Mouse (Mus musculus) hindbrain, embryonic 14.5 days (tissue): Measurements from ENCODE around the gene Prss46. TPM values are rescaled to one million over a fixed set of nuclear protein-coding genes. Genes with fewer than 3 reads are reported as not detected.

Experiments
- ATAC-seq: fragments of 200-750 bp; cut with Nextera tagmentation; 2 replicates; pipeline ENCODE4 v1.8.0; 2017; ENCODE audit warnings: moderate number of reproducible peaks, mild to moderate bottlenecking, moderate TSS enrichment, moderate library complexity; ENCODE audit not compliant: low FRiP score
- DNase-seq: peaks from one replicate; pipeline ENCODE4 v3.0.0-alpha.2; 2015; ENCODE audit warnings: low spot score
- H3K27ac ChIP-seq: fragments of 300-500 bp; sonication (generic); 2 replicates; pipeline ENCODE4 v1.5.1; 2014; ENCODE audit warnings: mild to moderate bottlenecking, moderate library complexity
- H3K27me3 ChIP-seq: fragments of 300-500 bp; sonication (generic); 2 replicates; pipeline ENCODE4 v1.6.1; 2014; ENCODE audit warnings: mild to moderate bottlenecking, low read length, mixed read lengths; ENCODE audit not compliant: control insufficient read depth, insufficient read depth
- H3K36me3 ChIP-seq: fragments of 300-500 bp; sonication (generic); replicated peaks from 2 replicates; pipeline ENCODE4 v1.6.1; 2014; ENCODE audit not compliant: control insufficient read depth, insufficient read depth
- H3K4me1 ChIP-seq: fragments of 300-500 bp; sonication (generic); replicated peaks from 2 replicates; pipeline ENCODE4 v1.6.1; 2014; ENCODE audit warnings: antibody characterized with exemption, low read length, mixed read lengths; ENCODE audit not compliant: control insufficient read depth, insufficient read depth
- H3K4me2 ChIP-seq: fragments of 300-500 bp; sonication (generic); replicated peaks from 2 replicates; pipeline ENCODE4 v1.6.1; 2014; ENCODE audit warnings: mild to moderate bottlenecking, moderate library complexity
- H3K4me3 ChIP-seq: fragments of 300-500 bp; sonication (generic); replicated peaks from 2 replicates; pipeline ENCODE4 v1.5.1; 2014; ENCODE audit warnings: mild to moderate bottlenecking, low read length
- H3K9ac ChIP-seq: fragments of 300-500 bp; sonication (generic); 2 replicates; pipeline ENCODE4 v1.6.1; 2014
- H3K9me3 ChIP-seq: fragments of 300-500 bp; sonication (generic); 2 replicates; pipeline ENCODE4 v1.6.1; 2016; ENCODE audit warnings: low read length; ENCODE audit not compliant: control insufficient read depth
- WGBS: fragments of 180-500 bp; shearing (Covaris S2); extraction: QIAGEN DNeasy Blood & Tissue Kit; methylation state at CpG from one replicate; pipeline ENCODE4 v1.1.7; 2014; 5-methylcytosine and 5-hydroxymethylcytosine counted together
- polyA plus RNA-seq: library from polyadenylated mRNA; unstranded; fragments of >200 nt; fragmentation: Nextera tagmentation; extraction: Ambion mirVana; gene quantifications from 2 replicates; pipeline ENCODE4 v1.2.1, GENCODE M21; 2014

Prss46 gene
- polyA plus RNA-seq, 1 experiment from 2014 or later: not detected

- no peaks in the 10 kb centered on the region for H3K27me3 ChIP-seq
- H3K9me3 ChIP-seq: no peaks in the 10 kb centered on the region
- no peak overlapping the region for H3K4me3 ChIP-seq
- no peak for DNase-seq
- 66% methylated on average over 7 of the region's 7 CpGs for WGBS
- no peaks in the 10 kb centered on the region for H3K36me3 ChIP-seq
- H3K4me1 ChIP-seq: no peaks in the 10 kb centered on the region
- H3K27ac ChIP-seq: no peak overlapping the region
- no peak for ATAC-seq
- no peak overlapping the region for H3K9ac ChIP-seq
- no peak overlapping the region for H3K4me2 ChIP-seq
These were observed 18.5 kb upstream of the Prss46 start for GRCm38 (mm10) chr9:110825832-110826231.

- 83% methylated on average over 3 of the region's 3 CpGs for WGBS
- H3K4me2 ChIP-seq: no peak within 1 kb of the TSS
- ATAC-seq: no peak
These were observed 17.9 kb upstream of the Prss46 start, which contains the start of gene Prss43 for GRCm38 (mm10) chr9:110826390-110826789. TSS of gene Prss43 (plus strand) at chr9:110826690.

GRCm38 (mm10) chr9:110833021-110833420 lies 11.3 kb upstream of the Prss46 start:
- 74% methylated on average over 5 of the region's 5 CpGs for WGBS
- DNase-seq: no peak

More at GRCm38 (mm10) chr9:110826390-110826789, 17.9 kb upstream of the Prss46 start, which contains the start of gene Prss43:
- H3K36me3 ChIP-seq: no peaks in the 10 kb centered on the region
- H3K9me3 ChIP-seq: no peaks in the 10 kb centered on the region
- H3K9ac ChIP-seq: no peak within 1 kb of the TSS
- no peaks in the 10 kb centered on the region for H3K4me1 ChIP-seq
- no peaks in the 10 kb centered on the region for H3K27me3 ChIP-seq
- DNase-seq: no peak
- no peak within 1 kb of the TSS for H3K27ac ChIP-seq
- H3K4me3 ChIP-seq: no peak within 1 kb of the TSS

GRCm38 (mm10) chr9:110834411-110834810 lies 9.9 kb upstream of the Prss46 start, which contains the start of gene Prss45:
TSS of gene Prss45 (plus strand) at chr9:110834588.
- peak within 1 kb of the TSS; percentile 15; the same call in 1 of the 2 replicates for H3K4me2 ChIP-seq
- no peak within 1 kb of the TSS for H3K4me3 ChIP-seq
- H3K36me3 ChIP-seq: no peaks in the 10 kb centered on the region
- no peak within 1 kb of the TSS for H3K27ac ChIP-seq
- ATAC-seq (no peak), DNase-seq (no peak)
- H3K9me3 ChIP-seq: no peaks in the 10 kb centered on the region
- 83% methylated on average over 19 of the region's 19 CpGs for WGBS
- H3K9ac ChIP-seq: no peak within 1 kb of the TSS
- H3K27me3 ChIP-seq: no peaks in the 10 kb centered on the region
- H3K4me1 ChIP-seq: no peaks in the 10 kb centered on the region

More at GRCm38 (mm10) chr9:110833021-110833420, 11.3 kb upstream of the Prss46 start:
- Histone ChIP-seq H3K4me2 (no peak overlapping the region), H3K4me1 (no peaks in the 10 kb centered on the region), H3K4me3 (no peak overlapping the region), H3K9ac (no peak overlapping the region), H3K27ac (no peak overlapping the region), H3K36me3 (no peaks in the 10 kb centered on the region), H3K27me3 (no peaks in the 10 kb centered on the region), H3K9me3 (no peaks in the 10 kb centered on the region)
- no peak for ATAC-seq

GRCm38 (mm10) chr9:110834961-110835360 lies 9.3 kb upstream of the Prss46 start:
- no peaks in the 10 kb centered on the region for H3K27me3 ChIP-seq
- H3K9me3 ChIP-seq: no peaks in the 10 kb centered on the region
- no peak for ATAC-seq
- WGBS: 35% methylated on average over 10 of the region's 10 CpGs
- H3K4me3 ChIP-seq: no peak overlapping the region
- no peak overlapping the region for H3K9ac ChIP-seq
- H3K4me1 ChIP-seq: no peaks in the 10 kb centered on the region
- H3K4me2 ChIP-seq: peak overlapping the region; percentile 15; the same call in 1 of the 2 replicates
- DNase-seq: no peak
- no peaks in the 10 kb centered on the region for H3K36me3 ChIP-seq
- H3K27ac ChIP-seq: no peak overlapping the region

GRCm38 (mm10) chr9:110836112-110836511 lies 8.2 kb upstream of the Prss46 start:
- Histone ChIP-seq H3K27me3 (no peaks in the 10 kb centered on the region), H3K4me2 (no peak overlapping the region), H3K36me3 (no peaks in the 10 kb centered on the region), H3K9me3 (no peaks in the 10 kb centered on the region), H3K9ac (no peak overlapping the region), H3K27ac (no peak overlapping the region), H3K4me1 (no peaks in the 10 kb centered on the region), H3K4me3 (no peak overlapping the region)
- WGBS: 48% methylated on average over 2 of the region's 2 CpGs
- DNase-seq (no peak), ATAC-seq (no peak)

- Histone ChIP-seq H3K36me3 (no peaks in the 10 kb centered on the region), H3K27me3 (no peaks in the 10 kb centered on the region), H3K9ac (no peak overlapping the region), H3K4me3 (no peak overlapping the region), H3K27ac (no peak overlapping the region), H3K4me1 (no peaks in the 10 kb centered on the region), H3K4me2 (no peak overlapping the region), H3K9me3 (no peaks in the 10 kb centered on the region)
- DNase-seq (no peak), ATAC-seq (no peak)
- WGBS: 65% methylated on average over 6 of the region's 6 CpGs
These were observed 3.4 kb upstream of the Prss46 start for GRCm38 (mm10) chr9:110840905-110841304.

- H3K9me3 ChIP-seq: no peaks in the 10 kb centered on the region
- no peaks in the 10 kb centered on the region for H3K27me3 ChIP-seq
- H3K9ac ChIP-seq: no peak overlapping the region
- WGBS: 97% methylated on average over 2 of the region's 2 CpGs
- H3K4me2 ChIP-seq: no peak overlapping the region
- no peak overlapping the region for H3K4me3 ChIP-seq
- H3K27ac ChIP-seq: no peak overlapping the region
- H3K36me3 ChIP-seq: no peaks in the 10 kb centered on the region
- DNase-seq (no peak), ATAC-seq (no peak)
- H3K4me1 ChIP-seq: no peaks in the 10 kb centered on the region
These were observed 2.9 kb upstream of the Prss46 start for GRCm38 (mm10) chr9:110841438-110841837.

- no peak for ATAC-seq
These were observed 4.9 kb downstream of the Prss46 start for GRCm38 (mm10) chr9:110849162-110849561.

GRCm38 (mm10) chr9:110855903-110856302 lies 11.6 kb downstream of the Prss46 start:
- DNase-seq: no peak
- Histone ChIP-seq H3K4me3 (no peak overlapping the region), H3K27me3 (peaks cover 11% of the 10 kb centered on the region; the same call in 1 of the 2 replicates), H3K36me3 (no peaks in the 10 kb centered on the region), H3K9me3 (no peaks in the 10 kb centered on the region), H3K9ac (no peak overlapping the region), H3K27ac (no peak overlapping the region), H3K4me2 (no peak overlapping the region), H3K4me1 (peaks cover 7% of the 10 kb centered on the region; the same call in 1 of the 2 replicates)
- 72% methylated on average over 7 of the region's 7 CpGs for WGBS
- ATAC-seq: no peak

More at GRCm38 (mm10) chr9:110849162-110849561, 4.9 kb downstream of the Prss46 start:
- H3K9ac ChIP-seq: no peak overlapping the region
- WGBS: 80% methylated on average over 7 of the region's 7 CpGs
- DNase-seq: no peak
- no peaks in the 10 kb centered on the region for H3K36me3 ChIP-seq
- H3K4me1 ChIP-seq: no peaks in the 10 kb centered on the region
- no peak overlapping the region for H3K4me2 ChIP-seq
- H3K9me3 ChIP-seq: no peaks in the 10 kb centered on the region
- no peak overlapping the region for H3K27ac ChIP-seq
- H3K4me3 ChIP-seq: no peak overlapping the region
- no peaks in the 10 kb centered on the region for H3K27me3 ChIP-seq
